Mouse (Mus musculus) 3134 (cell line): ENCODE results near the gene Grem1.

ENCODE experiments used
- DNase-seq: peaks from one replicate; pipeline ENCODE4 v3.0.0-alpha.2; 2011; ENCODE audit warnings: low spot score; ENCODE audit not compliant: insufficient read length; ENCODE audit errors: extremely low read depth

Grem1 gene

DNA sequence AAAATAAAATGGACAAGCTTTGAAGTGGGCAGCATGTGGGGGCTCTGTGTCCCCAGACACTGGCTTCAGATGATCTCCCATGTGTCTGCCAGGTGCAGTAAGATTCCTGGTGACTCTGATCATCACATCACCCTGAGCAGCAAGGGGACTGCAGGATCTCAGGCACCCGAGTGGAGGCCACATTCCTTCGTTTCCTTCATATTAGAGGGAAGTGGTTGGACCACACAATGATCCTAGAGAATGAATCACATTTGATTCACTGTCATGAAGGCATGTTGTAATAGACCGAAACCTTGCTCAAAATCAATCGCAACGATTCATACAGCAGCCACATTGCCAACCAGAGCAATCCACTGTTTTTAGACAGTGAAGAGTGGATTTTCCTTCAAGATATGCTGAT is 6.5 kb upstream of the Grem1 start:
- DNase-seq: no peak

DNA sequence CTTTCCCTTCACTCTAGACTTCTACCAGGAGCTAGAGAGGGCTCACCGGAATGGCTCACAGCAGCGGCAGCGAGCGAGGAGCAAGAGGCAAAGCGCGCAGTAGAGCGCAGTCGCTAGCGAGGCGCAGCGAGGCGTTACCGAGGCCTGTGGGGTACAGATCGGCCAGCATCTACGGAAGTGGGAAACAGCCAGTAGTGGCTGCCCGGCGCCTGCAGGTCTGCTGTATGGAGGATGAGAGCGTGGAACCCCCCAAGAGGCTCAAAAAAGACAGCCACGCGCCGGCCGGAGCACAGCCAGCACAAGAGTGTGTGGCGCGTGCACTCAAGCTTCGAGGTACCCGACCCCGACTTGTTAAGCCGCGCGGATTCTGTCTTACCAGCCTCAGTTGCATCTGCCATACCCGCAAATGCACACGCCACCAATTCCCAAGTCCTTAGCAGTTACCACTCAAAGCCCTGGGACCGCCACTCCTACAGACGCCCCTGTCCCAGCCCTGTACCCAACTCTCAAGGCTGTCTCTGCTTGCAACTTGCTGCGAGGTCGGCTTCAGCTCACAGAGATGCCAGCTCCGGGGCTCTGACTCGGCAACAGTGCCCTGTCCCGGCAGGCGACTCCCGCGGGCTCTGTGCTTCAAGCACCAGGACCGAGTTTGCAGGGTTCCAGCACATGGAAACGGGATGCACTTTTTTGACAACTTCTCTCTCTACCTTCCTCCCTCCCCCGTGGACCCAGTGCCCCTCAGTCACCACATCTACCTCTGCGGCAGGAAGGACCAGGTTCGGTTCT is 728 bp downstream of the Grem1 start:
- DNase-seq: no peak

DNA sequence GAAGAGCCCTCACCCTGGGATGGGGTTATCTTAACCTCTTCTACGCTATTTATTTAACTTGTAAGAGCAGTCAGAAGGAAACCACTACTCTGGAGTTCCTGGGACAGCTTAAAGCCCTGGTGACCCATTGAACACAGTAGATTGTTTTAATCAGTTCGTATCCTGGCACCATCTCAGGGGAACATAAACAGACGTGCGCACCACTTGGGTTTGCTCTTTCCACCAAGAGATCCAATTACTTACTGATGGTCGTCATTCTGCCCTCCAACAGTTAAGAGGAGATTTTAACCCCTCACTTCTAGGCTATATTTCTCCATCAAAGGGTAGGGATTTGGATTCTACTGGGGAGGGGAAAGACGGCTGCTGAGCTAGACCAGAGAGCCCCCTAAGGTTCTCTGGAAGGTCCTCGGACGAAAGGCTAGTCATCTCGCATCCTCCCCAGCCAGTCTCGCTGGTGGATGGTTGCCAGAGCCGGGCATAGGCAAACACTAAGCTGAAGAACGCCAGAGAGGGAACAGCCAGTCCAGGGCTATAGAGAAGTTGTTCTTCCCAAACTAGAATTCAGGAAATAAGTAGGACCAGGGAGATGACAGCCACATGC is 1.4 kb downstream of the Grem1 start:
- no peak for DNase-seq

DNA sequence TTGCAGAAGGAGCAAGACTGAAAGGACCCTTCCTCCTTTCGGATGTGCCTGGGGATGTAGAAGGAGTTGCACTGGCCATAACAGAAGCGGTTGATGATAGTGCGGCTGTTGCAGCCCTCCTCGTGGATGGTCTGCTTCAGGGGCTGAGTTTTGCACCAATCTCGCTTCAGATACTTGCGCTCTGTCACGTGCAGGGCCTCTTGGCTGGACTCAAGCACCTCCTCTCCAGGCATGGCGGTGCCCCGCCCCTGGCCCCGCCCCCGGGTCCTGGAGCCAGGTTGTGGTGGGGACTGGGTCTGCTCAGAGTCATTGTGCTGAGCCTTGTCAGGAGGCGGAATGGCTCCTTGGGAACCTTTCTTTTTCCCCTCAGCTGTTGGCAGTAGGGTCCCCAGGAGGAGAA is 8.7 kb downstream of the Grem1 start:
- DNase-seq: no peak

DNA sequence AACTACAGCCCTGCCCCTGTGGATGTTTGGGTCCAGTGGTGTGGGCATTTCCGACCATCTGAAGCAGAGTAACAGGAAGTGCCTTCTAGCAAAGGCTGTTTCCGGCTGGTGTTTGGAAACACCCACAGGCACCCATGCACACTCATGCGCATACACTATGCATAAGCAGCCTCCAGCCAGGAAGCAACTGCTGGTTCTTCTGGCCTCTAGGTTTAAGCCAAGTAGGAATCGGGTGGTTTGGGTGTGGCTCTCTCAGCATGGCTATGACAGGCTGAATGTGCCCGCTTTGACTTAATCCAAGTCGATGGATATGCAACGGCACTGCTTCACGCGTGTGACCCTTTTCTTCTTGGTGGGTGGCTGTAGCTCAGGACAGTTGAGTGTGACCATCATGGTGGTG is 9.1 kb downstream of the Grem1 start:
- no peak for DNase-seq

DNA sequence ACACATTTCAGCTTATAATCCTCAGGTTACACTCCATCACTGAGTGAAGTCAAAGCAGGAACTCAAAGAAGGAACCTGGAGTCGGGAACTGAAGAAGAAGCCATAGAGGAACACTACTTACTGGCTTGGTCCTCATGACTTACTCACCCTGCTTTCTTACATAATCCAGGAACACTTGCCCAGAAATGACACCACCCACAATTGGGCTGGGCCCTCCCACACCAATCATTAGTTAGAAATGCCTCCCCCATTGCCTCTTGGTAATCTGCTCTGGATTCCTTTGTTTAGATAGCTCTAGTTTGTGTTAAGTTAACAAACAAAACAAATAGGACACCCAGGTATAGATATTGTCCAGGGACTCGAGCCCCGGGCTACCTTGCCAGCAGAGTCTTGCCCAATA is 29.9 kb downstream of the Grem1 start:
- DNase-seq: no peak

DNA sequence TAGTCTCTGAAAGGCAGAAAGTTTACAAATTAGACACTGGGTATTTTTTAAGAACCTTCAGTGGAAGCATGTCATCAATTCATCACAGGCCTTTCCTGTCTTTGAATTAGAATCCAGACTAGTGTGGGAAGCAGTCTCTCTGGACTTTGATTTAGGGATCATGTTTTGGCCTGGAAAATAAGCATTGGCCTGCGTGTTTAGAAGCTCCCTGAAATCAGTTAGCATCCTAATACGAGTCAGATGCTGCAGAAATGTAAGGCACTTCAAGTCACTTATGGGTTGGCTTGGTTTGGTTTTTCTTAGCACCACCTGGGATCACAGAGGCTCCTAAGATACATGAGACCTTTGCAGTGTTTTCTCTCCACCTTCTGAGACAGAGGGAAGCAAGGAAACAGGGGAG is 43.6 kb downstream of the Grem1 start:
- no peak for DNase-seq

DNA sequence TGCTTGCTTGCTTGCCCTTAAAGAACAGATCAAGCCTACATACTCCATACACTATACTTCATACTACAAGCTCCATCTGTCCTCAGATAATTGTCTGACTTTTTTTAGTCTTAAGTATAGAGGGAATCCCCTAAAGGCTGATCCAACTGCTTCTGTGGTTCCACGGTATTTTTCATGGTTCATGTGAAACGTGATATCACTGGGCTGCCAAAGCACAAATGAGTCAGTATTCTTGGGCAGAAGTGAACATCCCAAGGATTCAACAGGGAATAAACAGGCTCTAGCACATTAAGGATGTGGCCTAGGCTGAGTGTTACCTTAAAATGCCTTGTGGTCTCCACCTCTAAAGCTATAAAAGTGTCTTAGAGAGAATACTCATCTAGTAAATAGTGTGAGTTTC is 45.0 kb downstream of the Grem1 start:
- DNase-seq: no peak

DNA sequence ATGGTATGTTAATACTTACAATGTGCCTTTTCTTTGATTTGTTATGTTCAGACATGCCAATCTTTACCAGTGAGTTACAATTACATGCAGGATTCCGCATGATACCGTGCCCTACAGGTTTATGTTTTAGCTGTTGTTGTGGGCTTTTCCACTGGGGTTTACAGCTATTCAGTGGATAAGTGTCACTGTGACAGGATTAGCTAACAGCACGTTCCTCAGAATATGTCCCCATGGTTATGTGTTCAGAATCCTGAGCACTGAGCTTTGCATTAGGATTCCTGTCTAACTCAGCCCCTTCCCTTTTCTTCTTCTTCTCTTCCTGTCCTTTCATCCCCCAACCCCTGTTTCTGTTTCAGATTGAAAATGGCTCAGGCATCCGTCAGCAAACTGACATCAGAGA is 50.9 kb downstream of the Grem1 start:
- DNase-seq: no peak

DNA sequence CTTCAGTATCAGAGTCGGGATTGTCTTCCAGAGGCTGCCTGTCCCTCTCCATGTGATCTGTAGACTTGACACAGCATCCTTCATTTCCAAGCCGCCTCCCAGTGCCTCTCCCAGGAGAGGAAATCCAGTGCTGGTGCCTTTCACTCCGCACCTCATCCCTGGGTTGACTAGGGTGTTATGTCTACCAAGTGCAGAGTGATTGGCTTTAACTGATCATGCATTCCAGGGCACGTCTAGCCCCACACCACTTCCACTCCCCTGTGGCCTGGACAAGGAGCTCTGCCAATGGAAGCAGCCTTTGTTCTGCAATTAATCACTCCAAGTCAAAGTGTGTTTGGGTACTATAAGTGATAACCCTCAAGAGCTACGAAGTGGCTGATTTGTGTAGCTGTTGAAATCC is 56.9 kb downstream of the Grem1 start:
- no peak for DNase-seq

DNA sequence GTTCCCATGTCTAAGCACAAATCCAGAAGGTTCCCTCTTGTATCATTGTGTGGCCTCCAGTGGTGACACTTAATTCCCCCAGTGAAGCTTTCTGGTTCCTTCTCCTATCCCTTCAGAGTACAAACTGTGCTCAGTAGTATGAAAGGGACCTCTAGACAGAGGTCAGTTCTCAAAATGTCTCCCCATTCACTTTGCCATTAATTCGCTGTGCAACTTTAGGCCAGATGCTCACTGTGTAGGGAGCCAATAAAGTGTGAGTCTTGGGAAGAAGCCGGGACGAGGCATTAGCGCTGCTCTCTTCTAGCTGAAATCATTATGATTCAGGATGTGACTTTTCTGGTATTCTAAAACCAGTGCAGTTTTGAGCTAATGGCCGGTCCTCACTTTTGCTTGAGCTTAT is 61.8 kb downstream of the Grem1 start:
- DNase-seq: no peak

DNA sequence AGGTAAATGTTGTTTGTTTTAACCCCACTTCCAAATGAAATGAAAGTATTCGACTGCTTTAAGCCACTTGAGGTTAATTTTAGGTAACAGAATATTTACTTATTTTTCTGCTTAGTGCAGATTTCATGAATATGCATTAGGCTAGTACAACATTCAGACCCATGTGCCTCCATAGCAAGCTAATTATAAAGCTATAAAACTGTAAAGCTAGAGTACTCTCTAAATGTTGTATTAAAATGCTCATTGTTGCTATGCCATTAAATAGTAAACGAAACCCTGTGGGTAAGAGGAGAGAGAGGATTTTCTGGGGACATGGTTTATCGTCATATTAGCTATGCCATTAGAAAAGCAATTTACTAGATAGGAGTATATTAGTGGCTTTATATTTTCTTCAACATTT is 62.2 kb downstream of the Grem1 start:
- DNase-seq: no peak
